Mouse (Mus musculus) G1E (cell line): Measurements from ENCODE around the gene Tbc1d30.

Source experiments
- CTCF ChIP-seq: IDR thresholded peaks from 2 replicates; pipeline ENCODE4 v1.5.1; 2012; ENCODE audit warnings: low read depth, low read length, inconsistent platforms, mixed read lengths
- GATA1 ChIP-seq: IDR thresholded peaks from 2 replicates; pipeline ENCODE4 v1.6.1; 2012; ENCODE audit warnings: borderline replicate concordance, low read length, inconsistent platforms, mixed read lengths
- GATA2 ChIP-seq: IDR thresholded peaks from 2 replicates; pipeline ENCODE4 v1.6.1; 2012; ENCODE audit warnings: low read depth, low read length, inconsistent platforms, borderline replicate concordance
- POLR2AphosphoS5 ChIP-seq: IDR thresholded peaks from 2 replicates; pipeline ENCODE4 v1.6.1; 2012; ENCODE audit warnings: low read depth, low read length, inconsistent platforms; ENCODE audit not compliant: insufficient replicate concordance
- TAL1 ChIP-seq: conservative IDR thresholded peaks from 2 replicates; pipeline ENCODE4 v1.6.1; 2012; ENCODE audit warnings: low read depth, low read length, inconsistent platforms, mixed read lengths

- TF ChIP-seq CTCF (no peak), TAL1 (no peak), POLR2AphosphoS5 (no peak), GATA1 (no peak), GATA2 (no peak)
These were observed 47.5 kb upstream of the Tbc1d30 start for GRCm38 (mm10) chr10:121398599-121398998.
